Mouse (Mus musculus) neural tube, embryonic 14.5 days (tissue): Measurements from ENCODE around the gene Gypa. TPM values are rescaled to one million over a fixed set of nuclear protein-coding genes. Genes with fewer than 3 reads are reported as not detected.

ENCODE experiments used
- ATAC-seq: fragments of 200-750 bp; cut with Nextera tagmentation; 2 replicates; pipeline ENCODE4 v1.8.0; 2017; ENCODE audit warnings: low read depth, mild to moderate bottlenecking, moderate TSS enrichment, moderate library complexity
- H3K27ac ChIP-seq: fragments of 300-500 bp; sonication (generic); 2 replicates; pipeline ENCODE4 v1.5.1; 2014; ENCODE audit warnings: low read depth, mild to moderate bottlenecking, control low read depth, low read length, moderate library complexity, mixed read lengths
- H3K27me3 ChIP-seq: fragments of 300-500 bp; sonication (generic); 2 replicates; pipeline ENCODE4 v1.6.1; 2014; ENCODE audit warnings: low read length; ENCODE audit not compliant: control insufficient read depth, insufficient read depth
- H3K36me3 ChIP-seq: fragments of 300-500 bp; sonication (generic); 2 replicates; pipeline ENCODE4 v1.6.1; 2014; ENCODE audit warnings: low read length, mixed read lengths; ENCODE audit not compliant: control insufficient read depth, insufficient read depth
- H3K4me1 ChIP-seq: fragments of 300-500 bp; sonication (generic); 2 replicates; pipeline ENCODE4 v1.6.1; 2014; ENCODE audit warnings: low read length; ENCODE audit not compliant: control insufficient read depth, insufficient read depth
- H3K4me2 ChIP-seq: fragments of 300-500 bp; sonication (generic); 2 replicates; pipeline ENCODE4 v1.6.1; 2014; ENCODE audit warnings: mild to moderate bottlenecking, low read depth, low read length, control low read depth
- H3K4me3 ChIP-seq: fragments of 300-500 bp; sonication (generic); 2 replicates; pipeline ENCODE4 v1.5.1; 2014; ENCODE audit warnings: low read depth, low read length, control low read depth, mixed read lengths
- H3K9ac ChIP-seq: fragments of 300-500 bp; sonication (generic); replicated peaks from 2 replicates; pipeline ENCODE4 v1.6.1; 2014; ENCODE audit warnings: low read depth, mild to moderate bottlenecking, control low read depth, low read length, mixed read lengths
- H3K9me3 ChIP-seq: fragments of 300-500 bp; sonication (generic); 2 replicates; pipeline ENCODE4 v1.6.1; 2016; ENCODE audit warnings: low read length; ENCODE audit not compliant: control insufficient read depth
- WGBS: fragments of 180-500 bp; shearing (Covaris S2); extraction: QIAGEN DNeasy Blood & Tissue Kit; methylation state at CpG from one replicate; pipeline ENCODE4 v1.1.7; 2014; 5-methylcytosine and 5-hydroxymethylcytosine counted together
- polyA plus RNA-seq: library from polyadenylated mRNA; unstranded; fragments of >200 nt; fragmentation: Nextera tagmentation; extraction: Ambion mirVana; gene quantifications from 2 replicates; pipeline ENCODE4 v1.2.1, GENCODE M21; 2014

The Gypa gene
- 1.9 and 2.2 TPM in 2 replicates for polyA plus RNA-seq

GRCm38 (mm10) chr8:80493523-80494345, at the start of gene Gypa:
TSS of gene Gypa (plus strand) at chr8:80493781.
- Histone ChIP-seq H3K4me2 (peak within 1 kb of the TSS; percentile 48), H3K4me1 (no peaks in the 10 kb centered on the region), H3K4me3 (peak within 1 kb of the TSS; percentile 38), H3K27me3 (no peaks in the 10 kb centered on the region), H3K9ac (no peak within 1 kb of the TSS), H3K9me3 (no peaks in the 10 kb centered on the region), H3K36me3 (no peaks in the 10 kb centered on the region), H3K27ac (no peak within 1 kb of the TSS)
- ATAC-seq: peak; percentile 54
- WGBS: 24% methylated on average over 14 of the region's 14 CpGs

- WGBS: 70% methylated on average over 4 of the region's 4 CpGs
- no peaks in the 10 kb centered on the region for H3K9me3 ChIP-seq
- no peak overlapping the region for H3K4me2 ChIP-seq
- no peak for ATAC-seq
- H3K9ac ChIP-seq: no peak overlapping the region
- H3K27me3 ChIP-seq: no peaks in the 10 kb centered on the region
- no peak overlapping the region for H3K27ac ChIP-seq
- H3K36me3 ChIP-seq: no peaks in the 10 kb centered on the region
- H3K4me1 ChIP-seq: no peaks in the 10 kb centered on the region
- H3K4me3 ChIP-seq: no peak overlapping the region
Observed at GRCm38 (mm10) chr8:80444534-80445072, 49.0 kb upstream of the Gypa start.

DNA sequence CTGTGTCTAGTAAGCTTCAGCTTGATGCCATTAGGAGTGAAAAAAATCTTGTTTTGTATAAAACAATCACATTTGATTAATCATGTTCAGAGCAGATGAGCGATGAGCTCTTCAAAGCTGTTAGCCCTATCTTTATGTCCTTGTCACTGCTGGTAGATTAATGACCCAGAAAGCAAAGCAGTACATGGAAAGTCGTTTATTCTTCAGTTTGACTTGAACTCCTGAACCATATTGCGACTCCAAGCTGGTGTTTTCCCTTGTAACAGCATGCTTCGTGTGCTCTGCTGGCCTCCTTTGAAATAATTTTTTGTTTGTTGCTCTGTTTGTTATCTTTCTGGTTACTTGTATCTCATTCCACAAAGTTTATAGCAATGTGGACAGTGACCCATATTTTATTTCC, 46.4 kb upstream of the Gypa start:
- WGBS: 55% methylated on average over 4 of the region's 4 CpGs
- Histone ChIP-seq H3K4me3 (no peak overlapping the region), H3K4me1 (no peaks in the 10 kb centered on the region), H3K9me3 (no peaks in the 10 kb centered on the region), H3K27ac (no peak overlapping the region), H3K9ac (no peak overlapping the region), H3K36me3 (no peaks in the 10 kb centered on the region), H3K27me3 (no peaks in the 10 kb centered on the region), H3K4me2 (no peak overlapping the region)
- no peak for ATAC-seq

GRCm38 (mm10) chr8:80451938-80452690, 41.5 kb upstream of the Gypa start:
- no peaks in the 10 kb centered on the region for H3K9me3 ChIP-seq
- 48% methylated on average over 19 of the region's 19 CpGs for WGBS
- no peaks in the 10 kb centered on the region for H3K4me1 ChIP-seq
- no peaks in the 10 kb centered on the region for H3K36me3 ChIP-seq
- no peak overlapping the region for H3K9ac ChIP-seq
- H3K4me2 ChIP-seq: no peak overlapping the region
- H3K27ac ChIP-seq: no peak overlapping the region
- no peaks in the 10 kb centered on the region for H3K27me3 ChIP-seq
- no peak overlapping the region for H3K4me3 ChIP-seq
- no peak for ATAC-seq

DNA sequence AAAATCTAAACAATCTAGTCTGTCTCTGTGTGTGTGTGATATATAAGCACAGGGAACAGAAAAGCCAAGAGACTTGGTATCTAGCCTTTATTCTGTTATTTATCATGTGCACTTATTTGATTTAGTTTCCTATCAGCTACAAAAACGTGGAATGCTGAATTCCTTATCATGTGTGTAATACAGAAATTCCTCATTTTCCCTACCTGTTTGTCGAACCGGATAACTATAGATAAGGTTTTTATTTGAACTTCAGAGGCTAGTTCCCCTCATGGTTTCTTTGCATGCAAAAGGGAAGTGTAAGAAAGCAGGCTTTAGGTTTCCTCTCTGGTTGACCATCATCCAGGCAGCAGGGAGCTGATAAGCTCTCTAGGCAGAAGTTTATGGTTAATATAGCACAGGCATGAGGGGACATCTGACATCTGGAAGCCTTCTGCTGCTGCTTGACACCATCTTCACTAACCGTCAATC, 30.1 kb upstream of the Gypa start:
- Histone ChIP-seq H3K9me3 (no peaks in the 10 kb centered on the region), H3K4me2 (no peak overlapping the region), H3K4me3 (no peak overlapping the region), H3K27me3 (no peaks in the 10 kb centered on the region), H3K4me1 (no peaks in the 10 kb centered on the region), H3K9ac (no peak overlapping the region), H3K36me3 (no peaks in the 10 kb centered on the region), H3K27ac (no peak overlapping the region)
- ATAC-seq: no peak
- WGBS: 81% methylated on average over 4 of the region's 4 CpGs

- Histone ChIP-seq H3K27ac (no peak overlapping the region), H3K9me3 (no peaks in the 10 kb centered on the region), H3K9ac (no peak overlapping the region), H3K4me3 (no peak overlapping the region), H3K36me3 (no peaks in the 10 kb centered on the region), H3K4me2 (no peak overlapping the region), H3K27me3 (no peaks in the 10 kb centered on the region), H3K4me1 (no peaks in the 10 kb centered on the region)
- 43% methylated on average over 7 of the region's 7 CpGs for WGBS
- ATAC-seq: no peak
Observed at GRCm38 (mm10) chr8:80474971-80475370, 18.6 kb upstream of the Gypa start.

DNA sequence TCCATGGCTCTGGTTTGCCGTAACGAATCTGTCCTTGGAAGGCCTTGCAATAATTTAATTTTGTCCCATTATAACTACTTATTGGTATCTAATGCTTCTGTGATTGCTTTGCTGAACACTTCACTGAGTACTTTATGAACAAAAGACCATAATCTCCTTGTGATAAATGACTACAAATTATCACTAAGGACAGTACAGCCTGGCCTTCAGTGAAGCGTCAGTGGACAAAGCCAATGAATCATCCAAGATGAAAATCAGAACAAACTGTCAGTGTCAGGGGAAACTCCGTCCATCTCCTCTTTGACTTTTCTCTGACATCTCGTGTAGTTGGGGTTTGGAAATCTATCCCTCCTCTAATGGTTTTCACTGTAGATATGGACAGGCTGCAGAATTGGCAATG, 15.4 kb upstream of the Gypa start:
- Histone ChIP-seq H3K4me1 (no peaks in the 10 kb centered on the region), H3K9me3 (no peaks in the 10 kb centered on the region), H3K4me2 (no peak overlapping the region), H3K9ac (no peak overlapping the region), H3K27me3 (no peaks in the 10 kb centered on the region), H3K36me3 (no peaks in the 10 kb centered on the region), H3K4me3 (no peak overlapping the region), H3K27ac (no peak overlapping the region)
- no peak for ATAC-seq
- whole genome bisulfite sequencing: 86% methylated on average over 5 of the region's 5 CpGs

DNA sequence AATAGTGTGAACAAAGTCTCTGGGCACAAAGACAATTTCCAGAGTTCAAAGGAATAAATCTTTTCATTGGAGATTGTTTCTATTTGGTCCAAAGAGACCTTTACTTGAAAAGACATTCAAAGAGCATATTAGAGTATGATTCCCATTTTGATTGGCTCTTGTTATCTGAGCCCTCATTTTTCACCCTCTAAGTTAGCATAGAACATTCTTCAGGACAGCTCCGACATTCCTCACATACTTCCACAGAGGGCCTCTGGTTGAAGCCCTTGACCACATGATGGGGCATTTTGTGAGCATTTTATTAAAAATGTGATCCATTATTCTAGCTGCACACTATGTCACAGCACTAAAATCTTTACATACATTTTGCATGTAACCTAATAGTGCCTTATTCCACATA, 14.5 kb upstream of the Gypa start:
- Histone ChIP-seq H3K4me1 (no peaks in the 10 kb centered on the region), H3K4me3 (no peak overlapping the region), H3K4me2 (no peak overlapping the region), H3K36me3 (no peaks in the 10 kb centered on the region), H3K27me3 (no peaks in the 10 kb centered on the region), H3K27ac (no peak overlapping the region), H3K9ac (no peak overlapping the region), H3K9me3 (no peaks in the 10 kb centered on the region)
- no peak for ATAC-seq
- 74% methylated on average over 1 of the region's 1 CpGs for WGBS

DNA sequence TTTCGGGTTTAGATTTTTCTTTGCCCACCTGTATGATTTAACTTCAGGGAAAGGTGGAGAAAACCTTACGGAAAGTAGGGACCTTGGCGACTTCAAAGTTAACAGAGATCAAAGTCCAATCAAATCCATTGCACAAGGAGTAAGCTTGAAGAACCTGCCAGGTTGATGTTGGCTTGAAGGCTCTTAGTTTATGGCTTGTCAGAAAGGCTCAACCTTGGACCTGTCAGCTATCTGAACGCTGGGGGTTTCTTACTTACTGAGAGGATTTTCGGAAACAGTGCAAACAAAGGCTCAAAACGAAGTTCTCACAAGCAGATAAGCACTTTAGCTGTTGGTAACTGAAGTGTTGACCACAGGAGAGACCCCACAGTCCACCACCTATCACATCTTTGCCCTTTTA, 11.4 kb upstream of the Gypa start:
- H3K4me2 ChIP-seq: no peak overlapping the region
- WGBS: 86% methylated on average over 6 of the region's 6 CpGs
- H3K27ac ChIP-seq: no peak overlapping the region
- no peak overlapping the region for H3K9ac ChIP-seq
- no peaks in the 10 kb centered on the region for H3K27me3 ChIP-seq
- no peak for ATAC-seq
- H3K4me1 ChIP-seq: no peaks in the 10 kb centered on the region
- no peaks in the 10 kb centered on the region for H3K36me3 ChIP-seq
- H3K4me3 ChIP-seq: no peak overlapping the region
- no peaks in the 10 kb centered on the region for H3K9me3 ChIP-seq
